ENCODE assay signal across 22 mouse cellular contexts in the genomic region with DNA sequence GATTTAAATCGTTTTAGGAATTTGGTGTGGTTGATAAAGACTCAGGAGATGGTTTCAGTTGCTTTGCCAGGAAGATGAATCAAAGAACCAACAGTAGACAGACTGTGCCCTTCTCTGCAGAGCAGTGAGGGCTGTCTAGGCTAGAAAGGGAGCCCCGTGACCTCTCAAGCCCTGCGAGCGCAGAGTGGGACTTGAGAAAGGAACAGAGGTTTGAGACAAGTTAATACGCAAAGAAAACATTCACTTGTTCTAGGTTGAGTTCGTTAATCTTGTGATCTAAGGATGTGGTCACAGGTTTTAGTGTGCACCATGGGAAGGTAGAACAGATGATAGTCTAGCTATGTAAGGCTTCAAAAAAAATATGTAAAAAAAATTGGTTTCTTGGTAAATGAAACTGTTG. TPM values are rescaled to one million over a fixed set of nuclear protein-coding genes. Genes with fewer than 3 reads are reported as not detected.
DNase-seq lines count a peak whose midpoint lies in the region; ATAC-seq lines count a peak whose summit lies in the region.
"Had no signal": no experiment of that assay in that cellular context is flagged by ENCODE, and none has a peak within 500 bp of the region (broad histone marks: within the 10 kb centered on the region; RNA-seq: fewer than 3 reads in every experiment).

No protein-coding gene starts in this region.

- peaks cover 14% of the 10 kb centered on the region for H3K4me1 ChIP-seq in heart, embryonic 16.5 days (ENCODE audit: control insufficient read depth, insufficient read depth, low read length)
- H3K4me1 ChIP-seq in heart, embryonic 12.5 days (replicated peaks), result peaks cover 12% of the 10 kb centered on the region; the same call in 1 of the 2 replicates
- H3K4me1 ChIP-seq: limb, embryonic 12.5 days; neural tube, embryonic 15.5 days had no signal

- H3K9ac ChIP-seq in heart, embryonic 16.5 days (ENCODE audit: low read length), result no peak overlapping the region
- H3K9ac ChIP-seq in heart, embryonic 12.5 days, result no peak overlapping the region
- H3K9ac ChIP-seq: heart, embryonic 13.5 days; hindbrain, embryonic 14.5 days; kidney, embryonic 15.5 days; limb, embryonic 12.5 days; liver, embryonic 12.5 days; midbrain, embryonic 12.5 days; neural tube, embryonic 15.5 days had no signal

- ATAC-seq in heart, embryonic 16.5 days (replicated peaks; ENCODE audit: extremely low read depth, insufficient read depth, low FRiP score), result peak; percentile 76
- ATAC-seq in heart, embryonic 12.5 days (ENCODE audit: insufficient number of reproducible peaks, low FRiP score), result no peak
- ATAC-seq: intestine, postnatal 0 days; liver, embryonic 12.5 days had no signal

- H3K36me3 ChIP-seq in heart, embryonic 16.5 days (ENCODE audit: control insufficient read depth, insufficient read depth), result peaks cover 10% of the 10 kb centered on the region
- peaks cover 14% of the 10 kb centered on the region for H3K36me3 ChIP-seq in heart, embryonic 12.5 days

- H3K27ac ChIP-seq in heart, embryonic 16.5 days (ENCODE audit: low read length), result no peak overlapping the region
- no peak overlapping the region for H3K27ac ChIP-seq in heart, embryonic 12.5 days (ENCODE audit: poor library complexity, severe bottlenecking)
- H3K27ac ChIP-seq: embryonic facial prominence, embryonic 10.5 days; heart, embryonic 13.5 days; hindbrain, embryonic 14.5 days; kidney, embryonic 15.5 days; limb, embryonic 12.5 days; liver, embryonic 12.5 days; midbrain, embryonic 12.5 days; neural tube, embryonic 15.5 days had no signal

- WGBS in heart, embryonic 16.5 days, result 80% methylated on average over 6 of the region's 6 CpGs
- 88% methylated on average over 6 of the region's 6 CpGs for WGBS in heart, embryonic 12.5 days

- H3K9me3 ChIP-seq in heart, embryonic 16.5 days (replicated peaks; ENCODE audit: control insufficient read depth, low read length), result no peaks in the 10 kb centered on the region
- H3K9me3 ChIP-seq in heart, embryonic 12.5 days (replicated peaks), result no peaks in the 10 kb centered on the region
- H3K9me3 ChIP-seq: embryonic facial prominence, embryonic 10.5 days; heart, embryonic 13.5 days; kidney, embryonic 15.5 days; limb, embryonic 12.5 days; liver, embryonic 12.5 days; midbrain, embryonic 12.5 days; neural tube, embryonic 15.5 days had no signal

- H3K27me3 ChIP-seq in heart, embryonic 16.5 days (ENCODE audit: control insufficient read depth, insufficient read depth, low read length), result no peaks in the 10 kb centered on the region
- no peaks in the 10 kb centered on the region for H3K27me3 ChIP-seq in heart, embryonic 12.5 days (replicated peaks)
- H3K27me3 ChIP-seq: heart, embryonic 13.5 days; kidney, embryonic 15.5 days; limb, embryonic 12.5 days; liver, embryonic 12.5 days; midbrain, embryonic 12.5 days; neural tube, embryonic 15.5 days had no signal

- H3K4me2 ChIP-seq in heart, embryonic 16.5 days (ENCODE audit: low read depth, low read length), result no peak overlapping the region
- H3K4me2 ChIP-seq in heart, embryonic 12.5 days, result no peak overlapping the region
- H3K4me2 ChIP-seq: heart, embryonic 13.5 days; hindbrain, embryonic 14.5 days; kidney, embryonic 15.5 days; limb, embryonic 12.5 days; liver, embryonic 12.5 days; midbrain, embryonic 12.5 days; neural tube, embryonic 15.5 days had no signal

- H3K4me3 ChIP-seq in heart, embryonic 16.5 days (ENCODE audit: low read length), result no peak overlapping the region
- H3K4me3 ChIP-seq in heart, embryonic 12.5 days, result no peak overlapping the region
- H3K4me3 ChIP-seq: embryonic facial prominence, embryonic 10.5 days; heart, embryonic 13.5 days; kidney, embryonic 15.5 days; limb, embryonic 12.5 days; liver, embryonic 12.5 days; midbrain, embryonic 12.5 days; neural tube, embryonic 15.5 days had no signal

- peak; percentile 78 to 82 for DNase-seq in CD8-positive naive resting alpha-beta T cell, adult 2 months (ENCODE audit: low read depth in 2 of 2, low spot score in 2 of 2)
- peak; percentile 51 to 60 for DNase-seq in natural killer cell, adult 2 months (ENCODE audit: low spot score in 2 of 2)
- peak; percentile 76 for DNase-seq in thymus, postnatal 25 days
- no peak for DNase-seq in embryo, embryonic 9.5 days (ENCODE audit: extremely low spot score)
- no peak for DNase-seq in layer of hippocampus, adult 8-10 months (ENCODE audit: low spot score in 2 of 2)
- no peak for DNase-seq in urinary bladder, postnatal 10 days (ENCODE audit: low spot score)
- DNase-seq: adrenal gland, adult 8-10 months; cerebellum, adult 11-12 months; heart, postnatal 36 days; lung, adult 2 months; right cerebral cortex, postnatal 14 days had no signal

RNA-seq across cellular contexts. Expression of a gene that starts 12.4 kb away (rescaled TPM):
- polyA plus RNA-seq in heart, embryonic 16.5 days (2015; fragmentation: Nextera tagmentation; extraction: Ambion mirVana), result 74.7 and 81.5 TPM in 2 replicates
- 90.9 and 96.7 TPM in 2 replicates for polyA plus RNA-seq in heart, embryonic 12.5 days (2016; fragmentation: Nextera tagmentation; extraction: Ambion mirVana)
- 100 to 1,000 TPM; 173 to 205 (median 183) TPM for total RNA-seq in layer of hippocampus, adult 8-10 months (2022)

Comparison
In these comparisons a context has a peak if more than half of its experiments do, and no peak if none do; other contexts are left out.
1. DNase-seq: peak in CD8-positive naive resting alpha-beta T cell, adult 2 months (2 of 2), natural killer cell, adult 2 months (2 of 2) and thymus, postnatal 25 days (single experiment); none in embryo, embryonic 9.5 days (single experiment), layer of hippocampus, adult 8-10 months (0 of 2) and urinary bladder, postnatal 10 days (single experiment).